Mouse (Mus musculus) testis, adult 2 months (tissue): ENCODE results near the gene Cygb.

Experiments used
- CTCF ChIP-seq: fragments of 200-500 bp; IDR thresholded peaks from 2 replicates; pipeline ENCODE4 v1.5.1; 2012; ENCODE audit warnings: low read depth, mild to moderate bottlenecking, inconsistent platforms, low read length, moderate library complexity; ENCODE audit not compliant: control insufficient read depth, insufficient read depth, insufficient replicate concordance
- POLR2A ChIP-seq: fragments of 200-500 bp; IDR thresholded peaks from 2 replicates; pipeline ENCODE4 v1.6.1; 2012; ENCODE audit warnings: low read depth, mild to moderate bottlenecking, inconsistent platforms, low read length, moderate library complexity; ENCODE audit not compliant: control insufficient read depth

- TF ChIP-seq POLR2A (no peak), CTCF (no peak)
These were observed 34.0 kb downstream of the Cygb start for GRCm38 (mm10) chr11:116620073-116620472.
